Mouse (Mus musculus) embryonic facial prominence, embryonic 12.5 days (tissue): ENCODE measurements around the gene Prmt3. TPM values are rescaled to one million over a fixed set of nuclear protein-coding genes. Genes with fewer than 3 reads are reported as not detected.
A peak's percentile ranks its signal among the peaks of the same experiment; 100 is the strongest.

Experiments used
- ATAC-seq: fragments of 200-750 bp; cut with Nextera tagmentation; 2 replicates; pipeline ENCODE4 v1.8.0; 2017; ENCODE audit not compliant: insufficient number of reproducible peaks, insufficient read depth, low FRiP score, low TSS enrichment
- H3K27ac ChIP-seq: fragments of 300-500 bp; sonication (generic); 2 replicates; pipeline ENCODE4 v1.5.1; 2016; ENCODE audit warnings: mild to moderate bottlenecking
- H3K27me3 ChIP-seq: fragments of 300-500 bp; sonication (generic); 2 replicates; pipeline ENCODE4 v1.6.1; 2016; ENCODE audit warnings: mild to moderate bottlenecking, moderate library complexity
- H3K36me3 ChIP-seq: fragments of 300-500 bp; sonication (generic); 2 replicates; pipeline ENCODE4 v1.6.1; 2016; ENCODE audit warnings: mild to moderate bottlenecking
- H3K4me1 ChIP-seq: fragments of 300-500 bp; sonication (generic); 2 replicates; pipeline ENCODE4 v1.6.1; 2016
- H3K4me2 ChIP-seq: fragments of 300-500 bp; sonication (generic); replicated peaks from 2 replicates; pipeline ENCODE4 v1.6.1; 2016; ENCODE audit warnings: mild to moderate bottlenecking, moderate library complexity
- H3K4me3 ChIP-seq: fragments of 300-500 bp; sonication (generic); 2 replicates; pipeline ENCODE4 v1.5.1; 2016; ENCODE audit warnings: mild to moderate bottlenecking
- H3K9ac ChIP-seq: fragments of 300-500 bp; sonication (generic); 2 replicates; pipeline ENCODE4 v1.6.1; 2016; ENCODE audit warnings: mild to moderate bottlenecking, moderate library complexity
- H3K9me3 ChIP-seq: fragments of 300-500 bp; sonication (generic); 2 replicates; pipeline ENCODE4 v1.6.1; 2016; ENCODE audit warnings: mild to moderate bottlenecking, moderate library complexity
- WGBS: fragments of 180-500 bp; shearing (Covaris S2); methylation state at CpG from one replicate; pipeline ENCODE4 v1.1.7; 2016; 5-methylcytosine and 5-hydroxymethylcytosine counted together
- polyA plus RNA-seq: library from polyadenylated mRNA; unstranded; fragments of >200 nt; fragmentation: Nextera tagmentation; extraction: Ambion mirVana; gene quantifications from 2 replicates; pipeline ENCODE4 v1.2.1, GENCODE M21; 2016

The Prmt3 gene
- polyA plus RNA-seq, 1 experiment from 2014 or later: 56.4 TPM

DNA sequence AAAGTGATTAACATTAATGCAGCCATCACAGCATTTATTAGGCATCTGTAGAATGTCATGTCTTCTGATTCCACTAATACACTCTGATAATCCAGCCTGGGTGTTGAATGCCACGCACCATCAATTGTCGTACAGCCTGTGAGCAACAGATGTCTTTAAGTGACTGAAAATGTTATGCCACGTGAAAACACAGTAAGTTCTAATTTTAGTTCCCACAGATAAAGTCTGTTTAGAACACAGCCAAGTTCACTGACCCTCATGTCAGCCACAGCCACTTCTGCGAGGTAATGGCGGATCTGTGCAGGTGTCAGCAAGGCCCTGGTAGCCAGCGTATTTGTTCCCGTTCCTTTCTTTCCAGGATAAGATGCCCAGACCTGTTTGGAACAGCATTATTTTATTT is 12.0 kb upstream of the Prmt3 start:
- ATAC-seq: no peak
- Histone ChIP-seq H3K9ac (no peak overlapping the region), H3K27ac (no peak overlapping the region), H3K4me3 (no peak overlapping the region), H3K9me3 (no peaks in the 10 kb centered on the region), H3K36me3 (no peaks in the 10 kb centered on the region), H3K27me3 (no peaks in the 10 kb centered on the region), H3K4me1 (no peaks in the 10 kb centered on the region), H3K4me2 (no peak overlapping the region)
- 89% methylated on average over 7 of the region's 7 CpGs for WGBS

DNA sequence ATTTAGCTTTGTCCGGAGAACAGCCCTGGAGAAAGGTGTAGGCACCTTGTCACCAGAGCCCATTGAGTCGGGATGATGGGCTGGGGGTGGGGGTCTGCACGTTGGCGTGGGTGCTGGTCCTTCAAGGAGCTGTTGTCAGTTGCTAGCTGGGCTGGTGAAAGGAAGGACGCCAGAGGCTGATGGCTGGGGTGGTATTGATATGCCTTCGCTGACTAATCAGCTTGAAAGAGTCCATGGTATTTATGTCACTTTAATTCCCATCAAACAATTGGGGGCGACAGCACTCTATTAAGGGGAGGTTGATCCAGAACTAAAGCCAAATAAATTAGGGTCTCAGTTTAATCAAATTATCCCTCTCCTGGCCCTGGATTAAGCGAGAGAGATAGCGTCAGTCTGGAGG is 9.6 kb upstream of the Prmt3 start:
- no peak for ATAC-seq

DNA sequence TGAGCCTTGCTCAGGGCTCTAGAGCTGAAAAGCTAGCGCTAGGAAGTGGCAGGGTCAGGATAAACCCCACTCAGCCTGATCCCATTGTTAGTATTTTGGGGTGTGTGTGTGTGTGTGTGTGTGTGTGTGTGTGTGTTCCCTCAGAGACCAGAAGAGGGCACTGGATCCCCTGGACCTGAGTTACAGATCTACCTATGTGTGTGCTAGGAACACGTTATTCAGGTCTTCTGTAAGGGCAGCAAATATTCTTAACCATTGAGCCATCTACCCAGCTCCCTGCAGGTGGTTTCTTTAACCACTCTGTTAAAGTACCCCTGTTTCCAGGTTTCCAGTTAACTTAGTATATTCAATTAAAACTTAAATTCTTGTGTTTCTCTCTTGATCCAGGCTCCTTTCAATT is 3.8 kb upstream of the Prmt3 start:
- H3K27me3 ChIP-seq: no peaks in the 10 kb centered on the region
- 76% methylated on average over 2 of the region's 2 CpGs for WGBS

More for the DNA sequence above, 9.6 kb upstream of the Prmt3 start:
- WGBS: 50% methylated on average over 9 of the region's 9 CpGs
- no peaks in the 10 kb centered on the region for H3K4me1 ChIP-seq
- H3K36me3 ChIP-seq: no peaks in the 10 kb centered on the region
- no peaks in the 10 kb centered on the region for H3K27me3 ChIP-seq
- no peaks in the 10 kb centered on the region for H3K9me3 ChIP-seq
- H3K4me3 ChIP-seq: no peak overlapping the region
- H3K4me2 ChIP-seq: no peak overlapping the region
- H3K9ac ChIP-seq: no peak overlapping the region
- H3K27ac ChIP-seq: no peak overlapping the region

GRCm38 (mm10) chr7:49777585-49777984 is 561 bp upstream of the Prmt3 start:
- Histone ChIP-seq H3K4me1 (peaks cover 8% of the 10 kb centered on the region; the same call in 1 of the 2 replicates), H3K4me3 (no peak overlapping the region), H3K9ac (no peak overlapping the region), H3K27ac (no peak overlapping the region), H3K4me2 (no peak overlapping the region), H3K27me3 (no peaks in the 10 kb centered on the region), H3K9me3 (no peaks in the 10 kb centered on the region), H3K36me3 (peaks cover 5% of the 10 kb centered on the region; the same call in 1 of the 2 replicates)
- ATAC-seq: 0 out of 2 replicates have a peak, but pooled peaks have one; percentile 7
- WGBS: 47% methylated on average over 3 of the region's 3 CpGs

More for the DNA sequence above, 3.8 kb upstream of the Prmt3 start:
- H3K36me3 ChIP-seq: no peaks in the 10 kb centered on the region
- H3K4me2 ChIP-seq: no peak overlapping the region
- no peak overlapping the region for H3K27ac ChIP-seq
- no peaks in the 10 kb centered on the region for H3K9me3 ChIP-seq
- H3K4me1 ChIP-seq: peaks cover 3% of the 10 kb centered on the region; the same call in 1 of the 2 replicates
- no peak for ATAC-seq
- no peak overlapping the region for H3K4me3 ChIP-seq
- no peak overlapping the region for H3K9ac ChIP-seq

GRCm38 (mm10) chr7:49778904-49779615 is 914 bp downstream of the Prmt3 start:
- H3K27ac ChIP-seq: no peak overlapping the region
- peak; percentile 28 for ATAC-seq
- H3K9ac ChIP-seq: 0 out of 2 replicates have a peak overlapping the region, but pooled peaks have one; percentile 78
- H3K4me3 ChIP-seq: peak overlapping the region; percentile 66
- WGBS: 77% methylated on average over 12 of the region's 12 CpGs
- peak overlapping the region; percentile 76 for H3K4me2 ChIP-seq
- peaks cover 8% of the 10 kb centered on the region; the same call in 1 of the 2 replicates for H3K4me1 ChIP-seq
- no peaks in the 10 kb centered on the region for H3K9me3 ChIP-seq
- peaks cover 12% of the 10 kb centered on the region; the same call in 1 of the 2 replicates for H3K36me3 ChIP-seq
- H3K27me3 ChIP-seq: no peaks in the 10 kb centered on the region

DNA sequence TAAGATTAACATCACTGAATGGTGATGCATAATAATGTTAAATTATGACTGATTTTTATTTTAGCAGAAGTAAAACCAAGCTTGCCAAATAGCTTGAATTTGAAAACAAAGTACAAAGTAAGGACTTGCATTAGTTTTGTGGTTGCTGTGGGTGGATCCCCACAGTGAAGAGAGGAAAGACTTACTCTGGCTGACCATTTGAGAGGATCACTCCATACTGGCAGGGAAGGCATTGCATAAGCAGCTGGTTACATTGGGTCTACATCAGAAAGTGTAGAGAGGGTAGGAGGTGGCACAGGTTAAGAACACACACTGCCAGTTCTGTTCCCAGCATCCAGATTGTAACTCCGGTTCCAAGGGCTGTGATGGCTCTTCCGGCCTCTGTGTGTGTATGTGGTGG is 4.9 kb downstream of the Prmt3 start:
- 90% methylated on average over 2 of the region's 2 CpGs for WGBS
- no peaks in the 10 kb centered on the region for H3K27me3 ChIP-seq
- peaks cover 18% of the 10 kb centered on the region for H3K36me3 ChIP-seq

DNA sequence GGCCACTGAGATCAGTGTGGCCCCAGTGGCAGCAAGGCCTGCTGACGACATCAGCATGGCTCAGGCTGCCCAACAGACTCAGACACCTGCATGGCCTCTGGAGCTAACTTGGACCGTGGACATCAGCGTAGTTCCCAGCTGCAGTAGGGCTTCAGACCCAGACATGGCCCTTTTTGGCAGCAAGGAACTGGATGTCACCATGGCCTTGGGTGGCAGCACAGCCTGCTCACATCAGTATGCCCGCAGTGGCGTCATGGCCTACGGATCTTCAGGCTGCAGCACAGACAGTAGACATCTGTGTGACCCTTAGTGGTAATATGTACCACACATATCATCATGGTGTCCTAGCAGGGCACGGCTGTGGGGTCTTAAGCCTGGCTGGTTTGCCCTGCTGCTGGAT is 7.0 kb downstream of the Prmt3 start:
- no peak overlapping the region for H3K9ac ChIP-seq
- H3K27ac ChIP-seq: no peak overlapping the region
- H3K4me1 ChIP-seq: no peaks in the 10 kb centered on the region
- peaks cover 21% of the 10 kb centered on the region for H3K36me3 ChIP-seq
- no peak overlapping the region for H3K4me3 ChIP-seq
- 94% methylated on average over 7 of the region's 7 CpGs for WGBS
- no peak for ATAC-seq
- no peak overlapping the region for H3K4me2 ChIP-seq
- H3K9me3 ChIP-seq: no peaks in the 10 kb centered on the region
- no peaks in the 10 kb centered on the region for H3K27me3 ChIP-seq

More for the DNA sequence above, 4.9 kb downstream of the Prmt3 start:
- H3K9me3 ChIP-seq: no peaks in the 10 kb centered on the region
- peaks cover 8% of the 10 kb centered on the region; the same call in 1 of the 2 replicates for H3K4me1 ChIP-seq
- H3K4me3 ChIP-seq: no peak overlapping the region
- no peak for ATAC-seq
- H3K4me2 ChIP-seq: no peak overlapping the region
- H3K9ac ChIP-seq: no peak overlapping the region
- H3K27ac ChIP-seq: no peak overlapping the region

DNA sequence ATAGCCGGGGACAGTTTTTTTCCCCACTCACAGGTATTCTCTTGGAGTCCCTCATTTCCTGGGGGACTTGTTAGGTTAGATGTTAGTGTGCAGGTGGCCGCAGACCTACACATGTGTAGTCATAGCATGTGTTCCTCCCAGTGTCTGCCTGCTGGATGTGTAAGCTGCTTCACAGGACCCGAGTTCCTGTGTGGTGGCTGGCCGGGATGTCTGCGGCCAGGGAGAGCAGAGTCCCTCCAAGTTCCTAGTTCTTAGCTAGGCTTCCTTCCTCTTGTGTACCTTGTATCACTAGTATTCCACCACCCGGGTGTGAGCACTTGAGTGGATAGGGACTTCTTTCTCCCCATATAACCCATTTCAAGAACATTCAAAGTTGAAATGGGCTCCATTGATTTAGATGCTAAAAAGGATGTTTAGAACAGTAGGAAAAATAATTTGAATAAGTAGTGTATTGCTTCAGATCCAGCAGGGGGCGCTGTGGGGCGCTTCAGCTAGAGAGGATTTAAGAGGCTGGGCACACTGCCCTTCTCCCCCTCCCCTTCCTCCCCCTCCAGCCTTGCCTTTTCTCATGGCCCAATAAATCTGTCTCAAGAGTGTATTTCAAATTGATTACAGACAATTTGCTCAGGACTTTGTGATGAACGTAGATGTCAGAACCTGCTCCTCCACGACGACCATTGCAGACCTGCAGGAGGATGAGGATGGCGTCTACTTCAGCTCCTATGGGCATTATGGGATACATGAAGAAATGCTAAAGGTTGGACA is 8.7 kb downstream of the Prmt3 start:
- no peak overlapping the region for H3K4me2 ChIP-seq
- H3K36me3 ChIP-seq: peaks cover 26% of the 10 kb centered on the region
- no peak for ATAC-seq
- H3K27me3 ChIP-seq: no peaks in the 10 kb centered on the region
- no peaks in the 10 kb centered on the region for H3K9me3 ChIP-seq
- WGBS: 66% methylated on average over 12 of the region's 12 CpGs
- no peak overlapping the region for H3K27ac ChIP-seq
- H3K9ac ChIP-seq: no peak overlapping the region
- H3K4me1 ChIP-seq: no peaks in the 10 kb centered on the region
- no peak overlapping the region for H3K4me3 ChIP-seq

DNA sequence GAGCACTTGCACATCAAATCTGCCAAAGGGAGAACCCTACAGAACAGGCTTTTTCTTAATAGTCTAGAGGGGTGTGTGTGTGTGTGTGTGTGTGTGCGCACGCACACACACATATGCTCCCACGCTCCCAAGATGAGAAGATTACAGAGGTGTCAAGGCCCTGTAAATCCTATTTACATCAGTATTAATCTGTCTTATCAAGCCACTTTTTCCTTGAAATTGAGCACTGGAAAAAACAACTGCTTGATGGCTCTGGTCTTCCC is 9.2 kb downstream of the Prmt3 start:
- no peak overlapping the region for H3K27ac ChIP-seq
- H3K27me3 ChIP-seq: no peaks in the 10 kb centered on the region
- H3K36me3 ChIP-seq: peaks cover 23% of the 10 kb centered on the region
- H3K4me1 ChIP-seq: no peaks in the 10 kb centered on the region
- ATAC-seq: no peak
- no peak overlapping the region for H3K9ac ChIP-seq
- no peak overlapping the region for H3K4me3 ChIP-seq
- H3K9me3 ChIP-seq: no peaks in the 10 kb centered on the region
- 93% methylated on average over 3 of the region's 3 CpGs for WGBS
- no peak overlapping the region for H3K4me2 ChIP-seq

DNA sequence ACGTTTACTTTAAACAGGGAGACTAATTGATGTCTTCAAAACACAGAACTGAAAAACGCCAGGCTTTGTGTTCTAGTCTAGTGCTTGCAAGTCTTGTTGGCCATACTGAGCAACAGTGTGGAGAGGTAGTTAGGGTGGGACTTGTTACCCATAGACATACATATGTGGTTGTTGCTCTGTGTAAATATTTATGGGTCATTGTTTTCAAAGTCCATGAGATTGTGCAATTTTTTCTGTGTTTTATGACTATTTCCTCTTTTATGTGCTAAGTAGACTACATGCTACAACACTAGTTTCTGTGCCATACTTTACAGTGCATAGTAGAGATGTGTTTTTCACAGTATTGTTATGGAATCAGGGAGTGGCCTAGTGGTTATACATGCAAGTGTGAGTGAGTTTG is 16.2 kb downstream of the Prmt3 start:
- Histone ChIP-seq H3K9ac (no peak overlapping the region), H3K36me3 (peaks cover 38% of the 10 kb centered on the region), H3K27me3 (no peaks in the 10 kb centered on the region), H3K4me3 (no peak overlapping the region), H3K4me1 (no peaks in the 10 kb centered on the region), H3K9me3 (no peaks in the 10 kb centered on the region), H3K27ac (no peak overlapping the region), H3K4me2 (no peak overlapping the region)
- no peak for ATAC-seq
- 74% methylated on average over 2 of the region's 2 CpGs for WGBS

DNA sequence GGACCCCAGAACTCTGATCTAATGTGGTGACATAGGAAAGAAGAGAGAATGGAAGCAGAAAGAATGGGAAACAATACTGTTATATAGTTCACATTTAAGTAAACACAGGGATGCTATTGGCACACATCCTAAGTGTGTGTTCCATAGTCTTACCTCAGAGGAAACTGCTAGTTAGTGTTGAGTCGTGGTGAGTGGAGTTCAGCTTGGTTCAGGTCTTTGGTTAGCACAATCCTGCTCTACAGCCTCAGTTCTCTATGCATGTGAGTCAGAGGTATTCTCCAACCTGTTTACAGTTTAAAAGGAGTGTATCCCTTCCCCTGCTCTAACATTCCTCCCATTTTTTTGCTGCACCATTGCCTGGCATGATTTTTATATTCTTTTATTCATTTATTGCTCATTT is 19.0 kb downstream of the Prmt3 start:
- H3K4me2 ChIP-seq: no peak overlapping the region
- no peak overlapping the region for H3K4me3 ChIP-seq
- ATAC-seq: no peak
- H3K27me3 ChIP-seq: no peaks in the 10 kb centered on the region
- WGBS: 76% methylated on average over 1 of the region's 1 CpGs
- H3K4me1 ChIP-seq: no peaks in the 10 kb centered on the region
- H3K9ac ChIP-seq: no peak overlapping the region
- H3K27ac ChIP-seq: no peak overlapping the region
- H3K9me3 ChIP-seq: no peaks in the 10 kb centered on the region
- peaks cover 44% of the 10 kb centered on the region for H3K36me3 ChIP-seq

- Histone ChIP-seq H3K36me3 (peaks cover 29% of the 10 kb centered on the region), H3K9ac (no peak overlapping the region), H3K4me2 (no peak overlapping the region), H3K9me3 (no peaks in the 10 kb centered on the region), H3K4me3 (no peak overlapping the region), H3K27ac (no peak overlapping the region), H3K27me3 (no peaks in the 10 kb centered on the region), H3K4me1 (no peaks in the 10 kb centered on the region)
- ATAC-seq: no peak
- WGBS: 88% methylated on average over 6 of the region's 6 CpGs
Observed at GRCm38 (mm10) chr7:49803511-49803910, 25.4 kb downstream of the Prmt3 start.
